Mouse (Mus musculus) spleen, postnatal 4 days (tissue): ENCODE measurements around the gene Ush2a.

Experiments
- DNase-seq, 2 experiments: peaks; one replicate each; pipeline ENCODE4 v3.0.0; 2022; ENCODE audit warnings: low spot score in 2 of 2

Gene Ush2a

DNA sequence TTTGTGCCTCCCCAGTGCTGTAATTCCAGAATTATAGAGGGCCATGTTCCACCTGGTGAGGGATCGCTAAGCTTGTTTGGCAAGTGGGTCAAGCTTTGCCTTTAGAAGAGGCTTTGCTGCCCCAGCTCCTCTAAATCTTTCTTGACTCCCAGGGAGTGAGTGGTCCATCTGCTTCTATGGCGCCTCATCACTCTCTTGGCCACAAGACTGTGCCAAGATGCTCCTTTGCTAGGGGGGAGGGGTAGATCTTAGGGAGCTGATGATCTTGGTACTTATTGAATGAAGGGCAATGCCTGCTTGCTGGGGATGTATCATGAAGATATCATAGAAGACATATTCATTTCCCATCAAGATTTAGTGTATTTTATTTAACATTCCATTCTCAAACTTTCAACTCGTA, 279.7 kb downstream of the Ush2a start:
- DNase-seq, result no peak

DNA sequence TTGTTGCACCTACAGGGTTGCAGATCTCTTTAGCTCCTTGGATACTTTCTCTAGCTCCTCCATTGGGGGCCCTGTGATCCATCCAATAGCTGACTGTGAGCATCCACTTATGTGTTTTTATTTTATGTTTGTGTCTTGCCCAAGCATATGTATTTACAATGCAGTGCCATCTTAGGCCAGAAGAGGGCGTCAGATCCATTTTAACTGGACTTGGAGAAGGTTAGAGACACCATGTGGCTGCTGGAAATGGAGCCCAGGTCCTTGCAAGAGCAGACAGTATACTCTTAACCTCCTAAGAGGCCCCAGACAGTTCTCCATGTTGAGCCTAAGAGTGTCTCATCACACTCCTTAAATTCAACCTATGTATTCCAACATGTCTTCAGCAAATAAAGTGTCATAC, 281.5 kb downstream of the Ush2a start:
- no peak for DNase-seq

- no peak for DNase-seq
Measured at GRCm38 (mm10) chr1:188549686-188550085, 287.9 kb downstream of the Ush2a start.

DNA sequence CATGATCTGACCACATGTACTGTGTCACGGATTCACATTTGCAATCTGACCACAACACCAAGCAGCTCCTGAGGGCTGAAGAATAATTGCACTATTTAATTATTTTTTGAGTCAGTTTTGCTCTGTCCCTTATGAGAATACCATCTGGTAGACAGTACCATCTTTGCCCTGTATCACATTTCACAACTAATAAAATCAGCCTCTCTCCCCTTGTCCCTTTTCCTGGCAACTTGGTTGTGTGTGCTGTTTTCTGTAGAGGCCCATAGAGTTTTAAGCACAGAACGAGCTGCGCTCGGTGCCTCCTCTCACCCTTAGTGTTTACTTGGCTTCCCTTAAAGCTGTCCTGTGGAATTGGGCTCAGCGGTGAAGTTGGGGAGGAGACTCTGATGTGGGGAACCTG, 290.0 kb downstream of the Ush2a start:
- no peak for DNase-seq

GRCm38 (mm10) chr1:188558911-188559310, 297.1 kb downstream of the Ush2a start:
- DNase-seq, result no peak

DNA sequence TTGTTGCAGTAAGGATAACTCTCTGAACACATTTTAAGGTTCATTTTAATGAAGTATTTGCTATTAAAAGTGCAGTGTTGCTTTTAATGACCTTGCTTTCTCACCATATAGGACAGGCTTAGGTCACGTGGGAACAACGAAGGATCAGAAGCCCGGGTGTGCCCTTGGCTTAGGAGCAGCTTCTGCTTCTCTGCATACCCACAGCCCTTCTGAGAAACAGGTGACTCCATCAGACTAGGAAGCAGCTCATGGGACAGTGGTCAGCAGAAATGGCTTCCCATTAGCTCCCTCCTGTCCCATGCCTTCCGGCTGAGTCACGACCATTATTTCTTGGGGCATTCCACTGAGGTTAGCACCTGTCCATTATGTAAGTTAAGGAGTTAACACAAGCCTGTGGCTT, 304.4 kb downstream of the Ush2a start:
- DNase-seq, result no peak

- DNase-seq, result no peak
Measured at GRCm38 (mm10) chr1:188567486-188567885, 305.7 kb downstream of the Ush2a start.

DNA sequence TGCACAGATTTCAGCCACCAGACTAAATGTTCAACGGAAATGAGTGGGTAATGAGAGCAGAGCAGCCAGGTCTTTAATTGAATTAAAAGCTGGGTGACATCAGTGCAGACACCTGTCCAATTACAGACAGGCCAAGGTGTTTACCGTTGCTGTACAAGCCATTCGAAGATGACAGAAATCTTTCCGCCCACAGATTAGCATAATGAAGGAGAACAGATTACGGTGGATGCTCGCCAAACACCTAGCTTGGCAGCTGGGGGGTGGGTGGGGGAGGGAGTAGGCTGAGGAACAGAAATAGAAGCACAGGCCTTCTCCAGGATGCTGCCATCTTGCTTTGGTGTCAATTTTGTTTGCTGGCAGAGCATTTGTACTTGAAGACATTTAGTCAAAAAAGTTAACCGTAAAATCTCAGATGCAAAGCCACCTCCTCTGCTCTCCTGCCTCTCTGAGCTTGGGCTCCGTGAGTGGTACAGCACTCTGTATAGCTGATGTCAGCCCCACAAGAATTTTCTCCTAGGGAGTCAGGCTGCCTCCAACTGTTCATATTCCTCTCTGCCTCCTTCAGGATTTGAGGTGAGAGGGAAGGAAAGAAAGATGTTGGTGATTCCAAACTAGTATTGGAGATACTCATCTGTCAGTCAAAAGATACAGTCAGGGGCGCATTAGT, 306.6 kb downstream of the Ush2a start:
- DNase-seq, result no peak

DNA sequence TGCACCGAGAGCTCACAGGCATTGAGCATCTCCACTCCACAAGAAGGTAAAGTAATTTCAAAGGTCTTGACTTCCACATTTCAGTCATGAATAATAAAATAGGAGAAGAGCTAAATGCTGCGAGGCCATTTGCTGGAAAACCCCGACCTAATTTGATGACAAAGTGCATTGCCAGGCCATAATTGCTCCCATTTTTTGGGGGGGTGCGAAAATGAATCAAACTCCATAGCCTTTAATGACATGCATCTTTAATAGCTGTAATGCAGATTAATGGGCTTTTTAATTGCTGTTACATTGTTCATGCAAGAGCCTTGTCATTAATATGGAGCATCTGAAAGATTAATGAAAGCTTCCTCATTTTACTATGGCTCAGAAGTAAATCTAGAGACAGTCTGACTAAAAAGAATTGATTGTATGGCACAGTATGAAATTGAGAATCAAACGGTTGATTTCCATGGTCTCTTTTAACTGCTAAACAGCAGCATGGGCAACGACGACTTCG, 314.5 kb downstream of the Ush2a start:
- DNase-seq, result peak in 1 of 2 experiments; percentile 24

DNA sequence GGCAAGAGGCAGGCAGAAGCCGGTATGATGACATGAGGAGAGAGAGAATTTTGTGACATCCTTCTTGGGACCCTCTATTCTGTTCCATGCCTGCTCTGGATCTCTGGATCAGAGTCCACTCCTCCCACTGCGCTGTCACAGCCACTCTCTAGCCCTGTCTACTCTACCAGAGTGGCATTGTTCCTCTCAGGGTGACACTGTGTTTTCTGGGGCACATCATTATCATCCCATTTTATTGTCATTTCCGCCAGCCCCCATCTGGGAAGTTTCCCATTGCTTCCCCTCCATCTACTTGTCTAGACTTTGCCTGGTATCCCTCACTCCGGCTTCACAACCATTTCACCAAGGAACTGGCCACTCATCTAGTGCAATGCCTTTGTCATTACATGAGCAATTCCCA, 315.6 kb downstream of the Ush2a start:
- peak in 1 of 2 experiments; percentile 38 for DNase-seq

GRCm38 (mm10) chr1:188581136-188581535, 319.3 kb downstream of the Ush2a start:
- peak in 1 of 2 experiments; percentile 51 for DNase-seq

- peak in 1 of 2 experiments; percentile 13 for DNase-seq
Measured at GRCm38 (mm10) chr1:188595251-188595650, 333.4 kb downstream of the Ush2a start.

- peak in 1 of 2 experiments; percentile 30 for DNase-seq
Measured at GRCm38 (mm10) chr1:188598052-188598451, 336.2 kb downstream of the Ush2a start.

DNA sequence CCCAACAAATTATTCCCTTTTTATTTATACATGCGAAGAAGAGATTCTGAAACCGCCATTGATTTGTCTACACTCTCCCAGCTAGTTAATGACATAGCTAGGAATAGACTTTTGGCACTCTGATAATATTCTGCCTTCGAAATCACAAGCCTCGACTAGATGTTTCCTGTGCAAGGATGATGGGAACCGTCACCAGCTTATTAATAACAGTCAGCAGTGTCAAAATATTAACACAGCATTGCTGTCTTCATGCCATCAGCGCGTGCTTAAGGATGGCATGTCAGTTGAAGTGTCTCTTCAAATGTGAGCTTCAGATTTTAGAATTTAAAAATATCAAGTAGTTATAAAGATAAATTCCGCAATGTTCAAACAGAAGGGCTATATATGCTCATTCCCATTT, 337.3 kb downstream of the Ush2a start:
- peak in 1 of 2 experiments; percentile 7 for DNase-seq

DNA sequence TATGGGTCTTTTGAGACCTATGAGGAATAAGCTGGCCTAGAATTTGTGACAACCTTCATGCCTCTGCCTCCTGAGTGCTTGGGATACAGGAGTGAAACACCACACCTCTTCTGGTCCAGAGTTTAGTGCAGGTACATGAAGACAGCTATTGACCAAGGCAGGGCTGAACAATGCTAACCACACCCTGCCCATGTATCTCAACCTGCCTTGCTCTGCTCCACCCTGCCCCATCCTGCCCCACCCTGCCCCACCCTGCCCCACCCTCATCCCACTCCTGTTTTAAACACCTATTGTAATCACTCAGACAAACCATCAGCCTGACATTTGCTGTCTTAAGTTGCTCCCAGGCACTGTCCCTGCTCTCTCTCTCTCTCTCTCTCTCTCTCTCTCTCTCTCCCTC, 344.6 kb downstream of the Ush2a start:
- DNase-seq, result peak in 1 of 2 experiments; percentile 26

DNA sequence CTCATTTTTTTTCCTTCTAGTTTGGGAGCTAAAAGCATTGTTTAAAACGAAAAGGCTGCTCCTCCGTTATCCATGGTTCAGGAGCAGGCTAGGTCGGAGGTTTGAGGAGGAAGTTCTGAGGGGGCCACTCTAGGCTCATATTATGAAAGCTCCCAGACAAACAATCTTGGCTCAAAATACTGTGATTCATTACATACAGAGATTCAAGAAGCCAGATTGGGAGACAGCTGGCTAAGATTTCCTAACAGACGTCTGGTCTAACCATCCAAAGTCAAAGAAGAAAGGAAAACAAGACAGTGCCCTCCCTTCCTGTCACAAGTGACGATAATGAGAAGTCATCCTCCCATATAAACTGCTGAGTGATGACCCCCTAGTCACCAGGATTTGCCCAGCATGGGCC, 354.7 kb downstream of the Ush2a start:
- no peak for DNase-seq

DNA sequence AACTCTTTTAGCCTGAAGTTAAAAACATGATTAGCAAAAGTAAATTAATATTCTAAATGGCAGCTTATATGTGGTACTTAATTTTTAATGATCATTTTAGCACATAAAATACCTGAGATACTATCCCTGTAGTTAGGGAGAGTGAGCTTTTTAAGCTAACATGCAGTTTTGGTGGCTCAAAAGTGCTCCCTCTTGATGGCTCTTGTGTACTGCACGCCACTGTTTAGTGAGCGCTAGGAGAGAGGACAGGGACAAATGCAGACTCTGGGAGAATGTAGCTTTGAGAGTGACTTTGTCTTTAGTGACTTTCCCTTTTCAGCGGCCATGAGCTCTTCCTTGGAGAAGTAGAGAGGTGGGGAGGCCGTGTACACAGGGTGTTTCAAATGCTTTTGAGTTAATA, 371.9 kb downstream of the Ush2a start:
- DNase-seq, result no peak

DNA sequence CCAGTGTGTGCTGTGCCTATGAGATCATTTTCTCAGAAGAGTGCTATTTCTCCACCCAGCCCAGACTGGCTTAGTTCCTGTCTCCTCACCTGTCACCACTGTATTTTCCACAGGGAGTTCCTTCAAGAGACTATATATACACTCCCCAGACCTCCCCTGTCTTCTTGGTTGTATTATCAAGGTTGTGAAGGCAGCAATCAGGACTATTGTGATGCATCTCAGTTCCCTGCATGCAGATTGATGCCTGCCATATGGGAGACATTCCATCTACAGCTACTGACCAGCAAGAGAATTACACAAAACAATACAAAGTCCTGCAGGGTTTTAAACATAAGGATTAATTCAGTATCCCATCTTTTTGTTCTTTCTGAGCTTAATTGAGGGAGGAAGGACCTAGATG, 377.8 kb downstream of the Ush2a start:
- no peak for DNase-seq

DNA sequence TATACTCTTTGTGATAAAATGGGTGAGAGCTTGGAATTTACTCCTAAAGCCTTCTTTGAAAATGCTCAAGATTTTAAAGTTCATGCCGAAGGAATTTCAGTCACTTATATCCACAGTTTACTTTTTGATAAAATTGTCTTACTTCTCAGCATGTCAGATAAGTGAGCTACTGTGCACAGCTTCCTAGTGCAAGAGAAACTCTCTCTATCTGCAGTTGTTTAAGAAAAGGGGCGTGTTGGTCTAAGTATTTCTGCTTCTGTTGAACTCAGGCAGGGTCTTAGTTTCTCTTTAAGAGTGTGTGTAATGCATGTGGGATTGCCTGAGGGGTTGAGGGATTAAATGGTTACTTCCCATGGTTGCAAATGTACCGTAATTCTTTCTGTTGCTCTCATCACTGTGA, 381.3 kb downstream of the Ush2a start:
- no peak for DNase-seq

- no peak for DNase-seq
Measured at GRCm38 (mm10) chr1:188653001-188653400, 391.2 kb downstream of the Ush2a start.

DNA sequence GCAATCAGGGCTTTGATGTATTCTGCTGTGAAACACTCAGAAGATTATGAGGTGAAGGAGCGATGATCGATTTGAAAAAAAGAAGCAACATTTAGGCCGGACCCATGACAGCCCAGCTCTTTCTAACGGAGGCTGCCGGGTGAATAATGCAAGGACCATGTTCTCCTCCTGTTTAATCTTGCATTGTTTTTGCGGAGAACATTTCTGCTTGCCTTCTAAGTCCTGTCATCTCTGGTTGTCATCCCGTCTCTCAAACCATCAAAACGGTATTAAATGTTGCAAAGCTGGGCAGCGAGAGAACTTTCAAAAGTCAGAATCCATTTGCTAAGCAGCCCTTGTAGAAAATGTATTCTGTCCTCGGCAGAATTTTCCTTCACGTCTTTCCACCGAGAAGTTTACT, 394.3 kb downstream of the Ush2a start:
- DNase-seq, result no peak

GRCm38 (mm10) chr1:188659159-188659558, 397.3 kb downstream of the Ush2a start:
- DNase-seq, result no peak

GRCm38 (mm10) chr1:188660339-188660738, 398.5 kb downstream of the Ush2a start:
- no peak for DNase-seq

DNA sequence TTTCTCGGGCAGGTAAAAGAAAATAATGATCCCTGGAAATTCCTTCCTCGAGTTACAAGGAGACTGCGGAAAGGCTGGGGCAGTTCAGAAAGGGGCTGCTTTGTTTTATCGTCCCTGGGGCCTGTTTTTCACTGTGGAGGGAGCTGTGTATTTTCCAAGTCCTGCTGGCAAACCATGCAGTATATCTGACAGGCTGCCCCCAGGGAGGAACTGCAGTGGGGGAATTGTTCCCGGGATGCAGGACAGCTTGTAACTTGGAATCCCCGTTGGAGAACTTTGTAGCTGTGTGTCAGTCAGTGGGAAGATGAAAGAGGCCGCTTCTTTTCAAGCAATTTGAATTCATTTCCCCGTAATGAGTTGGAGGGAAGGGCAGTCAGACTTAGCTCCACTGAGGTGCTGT, 399.1 kb downstream of the Ush2a start:
- no peak for DNase-seq
